Mouse (Mus musculus) heart, postnatal 14 days (tissue): Measurements from ENCODE around the gene Ikbkg. TPM values are rescaled to one million over a fixed set of nuclear protein-coding genes. Genes with fewer than 3 reads are reported as not detected.
"Not testable (repeated sequence)": the region's sequence is repeated elsewhere in the genome, so short reads cannot be mapped to it uniquely, and the experiment has no call there.

Source experiments
- DNase-seq, 2 experiments: peaks; one replicate each; pipeline ENCODE4 v3.0.0; 2021 to 2022
- intact Hi-C: fragments of 180-260 bp; cut with DNase I; formaldehyde crosslinking; loops from one replicate; pipeline ENCODE4 v1.15.1; 2025
- long read RNA-seq, 2 experiments: library from polyadenylated mRNA; stranded (forward); transcript quantifications; one replicate each; pipeline ENCODE4 v2.0.0; 2021
- total RNA-seq, 2 experiments: library from RNA; stranded (reverse); gene quantifications; 2 replicates each; pipeline ENCODE4 v1.2.3; 2021

Gene Ikbkg
- 10 to 100 TPM; 46.6 to 52.2 TPM for total RNA-seq
- long read RNA-seq, experiment 1, full-length matches to known transcripts = 42 of 47 reads
- long read RNA-seq, experiment 1, partial matches to known transcripts = 2 of 47 reads
- long read RNA-seq, experiment 1, other reads (novel, unspliced or antisense) = 3 of 47 reads
- long read RNA-seq, experiment 2, full-length matches to known transcripts = 15 of 24 reads
- long read RNA-seq, experiment 2, partial matches to known transcripts = 2 of 24 reads
- long read RNA-seq, experiment 2, other reads (novel, unspliced or antisense) = 7 of 24 reads

GRCm38 (mm10) chrX:74392535-74393443, at the start of gene Ikbkg, which contains the start of gene Fam3a:
Gene Ikbkg, plus strand, starts transcription at chrX:74393290.
Gene Fam3a, minus strand, starts transcription at chrX:74393272.
- intact Hi-C loops = loop anchor here (5.0 kb wide), 1 partner anchor 145 kb away; the partner anchor contains the start of gene Flna

GRCm38 (mm10) chrX:74352645-74353466, 40.2 kb upstream of the Ikbkg start:
- DNase-seq = no peak
- intact Hi-C loops = loop anchor here (5.0 kb wide), 1 partner anchor 106 kb away; the partner anchor contains the start of gene Flna

More at GRCm38 (mm10) chrX:74392535-74393443, at the start of gene Ikbkg, which contains the start of gene Fam3a:
- peak; percentile 77 to 79 for DNase-seq

GRCm38 (mm10) chrX:74353467-74353770, 39.7 kb upstream of the Ikbkg start, which contains the start of gene Lage3:
Gene Lage3, minus strand, starts transcription at chrX:74353618.
- DNase-seq = peak; percentile 83 to 84
- intact Hi-C loops = loop anchor here (5.0 kb wide), 1 partner anchor 106 kb away; the partner anchor contains the start of gene Flna

GRCm38 (mm10) chrX:74357069-74357468, 36.0 kb upstream of the Ikbkg start:
- intact Hi-C loops, DNase-seq: not testable (repeated sequence)

- intact Hi-C loops = no loop called here
- DNase-seq = no peak
Measured at GRCm38 (mm10) chrX:74359171-74359570, 33.9 kb upstream of the Ikbkg start.

- no peak for DNase-seq
- intact Hi-C loops = loop anchor here (5.0 kb wide), 1 partner anchor 50 kb away; no protein-coding TSS in a partner anchor
Measured at GRCm38 (mm10) chrX:74367512-74367911, 25.6 kb upstream of the Ikbkg start.

GRCm38 (mm10) chrX:74368209-74368909, 24.7 kb upstream of the Ikbkg start:
- peak; percentile 77 to 78 for DNase-seq
- intact Hi-C loops = loop anchor here (5.0 kb wide), 1 partner anchor 51 kb away; no protein-coding TSS in a partner anchor

GRCm38 (mm10) chrX:74372888-74373549, 20.1 kb upstream of the Ikbkg start, which contains the start of the genes Ubl4a and Slc10a3:
Gene Ubl4a, minus strand, starts transcription at chrX:74373218.
Gene Slc10a3, minus strand, starts transcription at chrX:74373349.
- intact Hi-C loops = no loop called here

GRCm38 (mm10) chrX:74384451-74384850, 8.6 kb upstream of the Ikbkg start:
- intact Hi-C loops = no loop called here

More at GRCm38 (mm10) chrX:74372888-74373549, 20.1 kb upstream of the Ikbkg start, which contains the start of the genes Ubl4a and Slc10a3:
- peak; percentile 82 to 89 for DNase-seq

GRCm38 (mm10) chrX:74388153-74388552, 4.9 kb upstream of the Ikbkg start:
- no peak for DNase-seq
- intact Hi-C loops = no loop called here

More at GRCm38 (mm10) chrX:74384451-74384850, 8.6 kb upstream of the Ikbkg start:
- DNase-seq = no peak

GRCm38 (mm10) chrX:74400136-74400535, 7.0 kb downstream of the Ikbkg start:
- no peak for DNase-seq
- intact Hi-C loops = no loop called here

GRCm38 (mm10) chrX:74408340-74408739, 15.2 kb downstream of the Ikbkg start:
- intact Hi-C loops = no loop called here
- DNase-seq = no peak

- peak; percentile 60 to 81 for DNase-seq
- intact Hi-C loops = loop anchor here (1.0 to 10.0 kb wide), 6 partner anchors 165 to 1361 kb away; partner anchors contain the start of genes Hcfc1 and Irak1
Measured at GRCm38 (mm10) chrX:74413377-74413776, 20.3 kb downstream of the Ikbkg start.

- intact Hi-C loops = no loop called here
Measured at GRCm38 (mm10) chrX:74424443-74424842, 31.4 kb downstream of the Ikbkg start.

GRCm38 (mm10) chrX:74425195-74425594, 32.1 kb downstream of the Ikbkg start:
- DNase-seq = peak in 1 of 2 experiments; percentile 27
- intact Hi-C loops = no loop called here

More at GRCm38 (mm10) chrX:74424443-74424842, 31.4 kb downstream of the Ikbkg start:
- DNase-seq = no peak

- intact Hi-C loops = no loop called here
- no peak for DNase-seq
Measured at GRCm38 (mm10) chrX:74426256-74426655, 33.2 kb downstream of the Ikbkg start.

GRCm38 (mm10) chrX:74427116-74427515, 34.0 kb downstream of the Ikbkg start:
- intact Hi-C loops = no loop called here
- DNase-seq = no peak

GRCm38 (mm10) chrX:74428146-74428825, 35.2 kb downstream of the Ikbkg start:
- intact Hi-C loops = no loop called here
- peak in 1 of 2 experiments; percentile 2 for DNase-seq
